Mouse (Mus musculus) neutrophil, adult 59 days (primary cell): ENCODE results near the gene Tm7sf2. TPM values are rescaled to one million over a fixed set of nuclear protein-coding genes. Genes with fewer than 3 reads are reported as not detected.

Experiments used
- total RNA-seq, 2 experiments: library from RNA; stranded (reverse); gene quantifications; 1 replicate in 1 of 2; 2 replicates in 1 of 2; pipeline ENCODE4 v1.2.4; 2023

The Tm7sf2 gene
- total RNA-seq: 1 to 10 TPM; 9.6 to 9.7 TPM

DNA sequence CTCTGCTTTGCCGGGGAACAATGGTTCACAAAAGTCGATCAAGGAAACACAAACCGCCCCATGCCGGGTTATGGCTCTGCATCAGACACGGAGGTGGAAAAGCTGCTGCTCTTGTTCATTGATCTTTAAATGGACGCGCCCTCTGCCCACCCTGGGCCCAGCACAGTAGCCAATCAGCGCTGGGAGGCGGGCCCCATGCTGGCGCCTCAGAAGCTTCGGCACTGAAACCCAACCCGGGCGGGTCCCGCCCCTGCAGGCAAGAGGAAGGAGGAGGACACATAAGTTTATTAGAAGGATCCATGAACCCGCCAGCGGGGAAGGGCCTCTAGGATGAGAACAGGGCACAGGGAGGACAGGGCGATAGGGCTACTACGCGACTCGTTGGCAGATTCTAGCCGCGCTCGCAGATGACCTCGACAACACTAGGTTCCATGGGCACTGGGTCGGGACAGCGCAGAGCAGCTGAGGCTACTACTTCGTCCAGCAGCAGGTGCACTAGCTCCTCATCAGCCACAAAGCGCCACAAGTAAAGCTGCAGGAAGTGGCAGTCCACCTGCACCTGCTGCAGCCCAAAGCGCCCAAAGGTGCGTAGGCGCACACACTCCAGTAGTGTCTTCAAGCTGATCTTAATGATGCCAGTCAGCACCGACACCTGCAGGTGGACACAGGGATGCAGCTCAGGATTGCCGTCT, at the start of gene Tm7sf2:
Gene Tm7sf2, minus strand, starts transcription at position 650 of the 692 bp plus-strand sequence.

GRCm38 (mm10) chr19:6105586-6105985, 37.4 kb upstream of the Tm7sf2 start, which contains the start of gene Naaladl1:
Gene Naaladl1, plus strand, starts transcription at chr19:6105782.

GRCm38 (mm10) chr19:6094119-6094518, 25.9 kb upstream of the Tm7sf2 start, which contains the start of gene AC131692.1:
Gene AC131692.1, plus strand, starts transcription at chr19:6094419.

DNA sequence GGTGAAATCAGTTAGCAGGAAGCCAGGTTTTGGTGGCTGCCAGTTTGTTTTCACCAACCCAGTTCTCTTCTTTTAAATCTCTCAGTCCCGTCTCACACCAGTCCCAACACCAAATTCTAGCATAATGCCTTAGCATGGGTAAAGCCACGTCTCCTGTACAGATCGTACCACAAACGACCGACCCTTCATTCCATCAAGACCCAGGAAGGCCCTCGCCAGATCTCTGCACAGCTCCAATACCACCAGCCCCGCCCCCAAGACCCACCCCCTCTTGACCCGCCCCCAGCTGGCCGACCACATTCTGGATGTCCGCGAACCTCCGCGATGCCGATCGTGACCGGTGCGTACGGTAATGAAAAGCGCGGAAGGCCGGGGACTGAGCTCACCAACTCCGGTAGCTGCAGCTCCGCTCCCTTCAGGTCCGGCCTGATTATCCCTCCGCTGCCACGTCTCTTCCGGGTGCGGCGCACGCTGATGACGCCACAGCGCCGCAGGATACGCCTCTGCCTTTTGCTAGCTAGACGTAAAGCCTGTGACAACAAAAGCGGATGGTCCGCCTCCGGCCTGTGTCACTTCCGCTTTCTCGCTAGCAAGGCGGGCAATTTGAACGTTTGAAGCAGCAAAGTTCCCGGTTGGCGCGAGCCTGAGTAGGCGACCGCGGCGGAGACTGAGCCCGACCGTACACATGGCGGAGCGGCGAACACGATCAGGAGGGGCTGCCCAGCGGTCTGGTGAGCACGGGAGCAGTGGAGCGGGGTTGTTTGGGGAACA, 16.5 kb upstream of the Tm7sf2 start, which contains the start of the genes Zfpl1 and Cdca5:
Gene Zfpl1, minus strand, starts transcription at position 479 of the 771 bp plus-strand sequence.
Gene Cdca5, plus strand, starts transcription at position 506 of the 771 bp plus-strand sequence.

DNA sequence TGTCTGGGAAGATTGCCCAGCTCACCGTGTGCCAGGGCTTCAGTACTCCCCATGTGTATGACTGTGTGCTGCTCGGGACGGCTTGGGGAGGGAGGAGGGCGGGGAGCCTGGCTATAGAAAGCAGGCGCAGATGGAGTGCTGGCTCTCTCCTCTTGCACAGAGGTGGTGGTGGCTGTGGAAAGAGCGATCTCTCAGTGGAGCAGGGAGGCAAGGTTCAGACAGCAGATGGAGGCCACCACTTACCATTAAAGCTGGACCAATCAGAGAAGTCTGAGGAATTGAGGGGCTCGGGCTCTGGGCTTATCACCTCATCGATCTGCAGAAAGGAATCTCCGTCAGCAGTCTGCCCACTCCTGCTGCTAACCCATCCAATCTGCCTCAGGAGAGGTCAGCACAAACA, 14.0 kb upstream of the Tm7sf2 start, which contains the start of gene Gm28374:
Gene Gm28374, minus strand, starts transcription at position 101 of the 400 bp plus-strand sequence.

DNA sequence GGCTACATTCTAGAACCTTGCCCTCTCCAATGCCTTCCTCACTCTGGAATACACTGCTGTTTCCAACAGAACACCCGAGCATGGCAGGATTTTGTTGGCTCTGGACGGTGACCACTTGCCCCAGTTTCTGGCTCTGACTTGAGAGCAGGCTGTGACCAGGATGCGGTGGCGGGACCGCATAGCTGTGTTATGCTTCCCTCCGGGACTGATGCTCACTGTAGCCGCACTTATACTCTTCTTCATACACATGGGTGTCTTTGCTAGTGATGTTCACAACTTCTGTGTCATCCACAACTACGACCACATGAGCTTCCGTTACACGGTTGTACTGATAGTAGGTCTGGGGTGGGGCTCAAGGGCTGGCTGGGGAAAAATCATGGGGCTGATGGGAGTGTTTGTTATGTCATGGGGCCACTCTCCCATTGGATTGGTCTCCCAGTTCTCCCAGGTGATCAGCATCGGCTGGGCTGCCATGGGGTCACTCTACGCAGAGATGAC, 11.9 kb upstream of the Tm7sf2 start, which contains the start of gene Tmem262:
Gene Tmem262, plus strand, starts transcription at position 51 of the 498 bp plus-strand sequence.

GRCm38 (mm10) chr19:6076564-6077393, 8.6 kb upstream of the Tm7sf2 start, which contains the start of gene Vps51:
Gene Vps51, minus strand, starts transcription at chr19:6077231.

GRCm38 (mm10) chr19:6061021-6061533, 7.1 kb downstream of the Tm7sf2 start, which contains the start of gene Znhit2:
Gene Znhit2, plus strand, starts transcription at chr19:6061192.

GRCm38 (mm10) chr19:6057313-6058096, 10.7 kb downstream of the Tm7sf2 start, which contains the start of the genes Mrpl49 and Fau:
Gene Mrpl49, minus strand, starts transcription at chr19:6057785.
Gene Fau, plus strand, starts transcription at chr19:6057844.

DNA sequence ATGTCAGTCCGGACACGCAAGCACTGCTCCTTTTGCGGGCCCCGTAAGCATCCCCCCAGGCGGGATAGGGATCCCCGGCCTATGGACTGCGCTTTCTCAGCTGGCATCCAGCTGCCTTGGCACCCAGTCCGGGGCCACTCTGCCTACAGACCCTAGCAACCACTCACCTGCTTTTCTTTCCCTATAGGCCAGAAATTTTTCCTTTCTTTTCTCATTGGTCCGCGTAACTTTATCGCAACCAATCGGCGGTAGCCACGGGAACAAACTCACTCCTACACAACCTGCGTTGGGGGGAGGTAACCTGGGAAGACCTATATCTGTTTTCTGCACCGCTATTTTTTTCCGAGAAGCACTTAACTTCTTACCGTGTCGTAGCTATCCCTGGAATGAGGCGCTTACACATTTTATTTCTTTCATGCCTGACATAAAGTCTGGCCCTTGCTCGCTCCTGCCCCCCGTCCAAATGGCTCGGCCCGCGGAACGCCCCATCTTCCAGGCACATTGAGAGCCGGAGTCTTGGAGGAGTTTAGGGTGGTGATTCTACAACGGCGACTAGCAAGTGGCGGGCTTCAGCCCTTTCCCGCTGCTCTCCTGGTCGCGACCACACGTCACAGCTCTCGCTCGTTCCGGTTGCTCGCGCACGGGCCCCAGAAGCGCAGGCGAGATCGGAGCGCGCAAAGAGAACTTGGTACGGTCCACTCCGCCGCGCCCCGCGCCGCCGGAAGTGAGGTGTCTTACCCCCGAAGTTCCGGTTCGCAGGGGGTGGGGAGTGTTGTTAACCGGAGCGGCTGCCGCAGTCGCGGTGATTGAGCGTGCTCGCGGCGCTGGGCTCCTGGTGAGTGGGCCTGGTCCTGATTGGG, 21.6 kb downstream of the Tm7sf2 start, which contains the start of gene Syvn1:
Gene Syvn1, plus strand, starts transcription at position 283 of the 860 bp plus-strand sequence.

GRCm38 (mm10) chr19:6015511-6016315, 52.5 kb downstream of the Tm7sf2 start, which contains the start of gene Capn1:
Gene Capn1, minus strand, starts transcription at chr19:6015897.

Other genes with a start within 250 kb of the Tm7sf2 start
- gene Frmd8, start 193.1 kb downstream of the Tm7sf2 start, total RNA-seq: 10 to 100 TPM; 56.7 to 60.3 TPM
- gene Slc25a45, start 190.6 kb downstream of the Tm7sf2 start, total RNA-seq: 10 to 100 TPM; 54.1 to 58.0 TPM
- gene Tigd3, start 174.2 kb downstream of the Tm7sf2 start, total RNA-seq: 1 to 10 TPM; 1.6 to 2.0 TPM
- 100 to 1,000 TPM; 109 to 122 TPM for gene Dpf2, start 155.4 kb downstream of the Tm7sf2 start, total RNA-seq
- 1 to 10 TPM; 4.5 to 5.0 TPM for gene Cdc42ep2, start 143.6 kb downstream of the Tm7sf2 start, total RNA-seq
- 10 to 100 TPM; 30.9 to 35.0 TPM for gene Pola2, start 104.2 kb downstream of the Tm7sf2 start, total RNA-seq
- 1 to 10 TPM; 2.0 to 2.5 TPM for gene Slc22a20, start 82.2 kb downstream of the Tm7sf2 start, total RNA-seq
- gene Capn1, start 52.5 kb downstream of the Tm7sf2 start, total RNA-seq: 100 to 1,000 TPM; 247 to 265 TPM
- 10 to 100 TPM; 45.6 to 51.2 TPM for gene Syvn1, start 21.8 kb downstream of the Tm7sf2 start, total RNA-seq
- gene Mrpl49, start 10.6 kb downstream of the Tm7sf2 start, total RNA-seq: 10 to 100 TPM; 15.8 to 16.7 TPM
- 1,000 to 10,000 TPM; 1,540 to 1,651 TPM for gene Fau, start 10.5 kb downstream of the Tm7sf2 start, total RNA-seq
- gene Znhit2, start 7.2 kb downstream of the Tm7sf2 start, total RNA-seq: 10 to 100 TPM; 11.2 to 11.7 TPM
- 10 to 100 TPM; 70.3 to 87.1 TPM for gene Vps51, start 8.9 kb upstream of the Tm7sf2 start, total RNA-seq
- gene Tmem262, start 11.7 kb upstream of the Tm7sf2 start, total RNA-seq: not detected
- under 1 TPM in 1 of 2 experiments, not detected in 1; 0.71 TPM for gene Gm28374, start 13.9 kb upstream of the Tm7sf2 start, total RNA-seq
- gene Zfpl1, start 16.6 kb upstream of the Tm7sf2 start, total RNA-seq: 10 to 100 TPM; 38.5 to 39.7 TPM
- gene Cdca5, start 16.6 kb upstream of the Tm7sf2 start, total RNA-seq: 10 to 100 TPM; 26.1 to 30.9 TPM
- gene AC131692.1, start 26.0 kb upstream of the Tm7sf2 start, total RNA-seq: 1 to 10 TPM; 1.1 to 1.9 TPM
- gene Naaladl1, start 37.4 kb upstream of the Tm7sf2 start, total RNA-seq: under 1 TPM; 0.49 to 0.60 TPM
- gene Sac3d1, start 50.3 kb upstream of the Tm7sf2 start, total RNA-seq: 1 to 10 TPM; 5.2 to 6.0 TPM
- 10 to 100 TPM; 13.6 to 17.3 TPM for gene Snx15, start 59.9 kb upstream of the Tm7sf2 start, total RNA-seq
- under 1 TPM in 1 of 2 experiments, not detected in 1; 0.42 TPM for gene Batf2, start 72.6 kb upstream of the Tm7sf2 start, total RNA-seq
- gene Arl2, start 73.2 kb upstream of the Tm7sf2 start, total RNA-seq: 10 to 100 TPM; 11.0 to 12.8 TPM
- not detected for gene Majin, start 116.0 kb upstream of the Tm7sf2 start, total RNA-seq
- not detected for gene Gpha2, start 158.0 kb upstream of the Tm7sf2 start, total RNA-seq
- gene Ppp2r5b, start 167.5 kb upstream of the Tm7sf2 start, total RNA-seq: 10 to 100 TPM; 14.6 to 20.9 TPM
- gene Atg2a, start 173.3 kb upstream of the Tm7sf2 start, total RNA-seq: 100 to 1,000 TPM; 186 to 206 TPM
- 100 to 1,000 TPM; 224 to 254 TPM for gene Ehd1, start 208.4 kb upstream of the Tm7sf2 start, total RNA-seq
- 10 to 100 TPM; 10.1 to 13.7 TPM for gene Cdc42bpg, start 238.1 kb upstream of the Tm7sf2 start, total RNA-seq